Mouse (Mus musculus): ENCODE data around the gene Tpbpa.

DNA sequence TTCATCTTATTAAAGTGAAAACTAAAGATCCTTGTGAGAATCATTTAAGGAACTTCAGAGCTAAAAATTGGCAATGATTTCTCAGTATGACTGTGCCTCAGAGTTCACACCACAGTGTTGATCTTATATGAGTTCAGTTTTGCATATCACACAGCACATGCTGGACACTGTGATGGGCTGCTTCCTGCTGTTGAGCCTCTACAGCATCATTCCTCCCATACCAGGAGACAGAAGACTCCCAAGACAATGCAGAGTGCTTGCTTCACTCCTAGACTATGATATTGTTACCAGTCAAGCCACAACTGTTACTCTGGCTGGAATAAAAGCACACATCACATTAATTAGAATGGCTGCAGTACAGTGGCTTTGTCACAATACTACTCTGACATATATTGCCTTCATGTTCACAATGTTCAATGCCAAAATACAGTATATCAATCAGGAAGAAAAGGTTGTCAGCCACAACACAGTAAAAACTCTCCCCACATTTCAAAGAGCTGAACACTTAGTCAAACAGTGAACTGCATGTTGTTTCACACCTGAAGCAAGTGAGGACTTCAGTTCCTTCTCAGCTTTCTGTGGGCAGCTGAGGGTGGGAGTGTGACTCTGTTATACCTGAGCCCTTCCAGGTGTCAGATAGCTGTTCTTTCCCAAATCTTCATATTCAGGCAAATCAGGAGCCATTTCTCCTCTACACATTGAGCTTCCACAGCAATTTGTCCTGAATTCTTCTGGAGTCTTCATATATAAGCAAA, 46.2 kb downstream of the Tpbpa start:
- TF ChIP-seq ELF1 (IDR thresholded peaks at IDR 0.05; ENCODE audit: low read depth, low read length) (no peak), CTCF (IDR thresholded peaks at IDR 0.05 in 2 of 3, conservative IDR thresholded peaks at IDR 0.05 in 1 of 3; ENCODE audit: control insufficient read depth in 1 of 3, insufficient read depth in 1 of 3, low read depth in 2 of 3, low read length in 3 of 3, poor library complexity in 1 of 3, severe bottlenecking in 1 of 3) (no peak), GATA1 (IDR thresholded peaks at IDR 0.05; ENCODE audit: low read depth, low read length) (no peak), RAD21 (IDR thresholded peaks at IDR 0.05; ENCODE audit: low read depth, low read length) (no peak), ZKSCAN1 (IDR thresholded peaks at IDR 0.05; ENCODE audit: low read depth, low read length) (no peak), JUND (IDR thresholded peaks at IDR 0.05; ENCODE audit: low read depth, low read length) (no peak), MAFK (IDR thresholded peaks at IDR 0.05; ENCODE audit: borderline replicate concordance, low read depth, low read length) (no peak), POLR2A (IDR thresholded peaks at IDR 0.05; ENCODE audit: control insufficient read depth in 1 of 2, insufficient read depth in 1 of 2, low read depth in 1 of 2, low read length in 2 of 2, poor library complexity in 1 of 2) (no peak)
